Mouse (Mus musculus) neural tube, embryonic 14.5 days (tissue): ENCODE results near the gene Pnpla2. TPM values are rescaled to one million over a fixed set of nuclear protein-coding genes. Genes with fewer than 3 reads are reported as not detected.

Experiments
- ATAC-seq: fragments of 200-750 bp; cut with Nextera tagmentation; 2 replicates; pipeline ENCODE4 v1.8.0; 2017; ENCODE audit warnings: low read depth, mild to moderate bottlenecking, moderate TSS enrichment, moderate library complexity
- H3K27ac ChIP-seq: fragments of 300-500 bp; sonication (generic); 2 replicates; pipeline ENCODE4 v1.5.1; 2014; ENCODE audit warnings: low read depth, mild to moderate bottlenecking, control low read depth, low read length, moderate library complexity, mixed read lengths
- H3K27me3 ChIP-seq: fragments of 300-500 bp; sonication (generic); 2 replicates; pipeline ENCODE4 v1.6.1; 2014; ENCODE audit warnings: low read length; ENCODE audit not compliant: control insufficient read depth, insufficient read depth
- H3K36me3 ChIP-seq: fragments of 300-500 bp; sonication (generic); 2 replicates; pipeline ENCODE4 v1.6.1; 2014; ENCODE audit warnings: low read length, mixed read lengths; ENCODE audit not compliant: control insufficient read depth, insufficient read depth
- H3K4me1 ChIP-seq: fragments of 300-500 bp; sonication (generic); 2 replicates; pipeline ENCODE4 v1.6.1; 2014; ENCODE audit warnings: low read length; ENCODE audit not compliant: control insufficient read depth, insufficient read depth
- H3K4me2 ChIP-seq: fragments of 300-500 bp; sonication (generic); 2 replicates; pipeline ENCODE4 v1.6.1; 2014; ENCODE audit warnings: mild to moderate bottlenecking, low read depth, low read length, control low read depth
- H3K4me3 ChIP-seq: fragments of 300-500 bp; sonication (generic); 2 replicates; pipeline ENCODE4 v1.5.1; 2014; ENCODE audit warnings: low read depth, low read length, control low read depth, mixed read lengths
- H3K9ac ChIP-seq: fragments of 300-500 bp; sonication (generic); replicated peaks from 2 replicates; pipeline ENCODE4 v1.6.1; 2014; ENCODE audit warnings: low read depth, mild to moderate bottlenecking, control low read depth, low read length, mixed read lengths
- H3K9me3 ChIP-seq: fragments of 300-500 bp; sonication (generic); 2 replicates; pipeline ENCODE4 v1.6.1; 2016; ENCODE audit warnings: low read length; ENCODE audit not compliant: control insufficient read depth
- WGBS: fragments of 180-500 bp; shearing (Covaris S2); extraction: QIAGEN DNeasy Blood & Tissue Kit; methylation state at CpG from one replicate; pipeline ENCODE4 v1.1.7; 2014; 5-methylcytosine and 5-hydroxymethylcytosine counted together
- polyA plus RNA-seq: library from polyadenylated mRNA; unstranded; fragments of >200 nt; fragmentation: Nextera tagmentation; extraction: Ambion mirVana; gene quantifications from 2 replicates; pipeline ENCODE4 v1.2.1, GENCODE M21; 2014

Pnpla2 gene
- polyA plus RNA-seq, 1 experiment from 2014 or later, result 14.0 TPM

GRCm38 (mm10) chr7:141435129-141435855, 19.7 kb upstream of the Pnpla2 start:
- WGBS, result 4% methylated on average over 17 of the region's 17 CpGs

DNA sequence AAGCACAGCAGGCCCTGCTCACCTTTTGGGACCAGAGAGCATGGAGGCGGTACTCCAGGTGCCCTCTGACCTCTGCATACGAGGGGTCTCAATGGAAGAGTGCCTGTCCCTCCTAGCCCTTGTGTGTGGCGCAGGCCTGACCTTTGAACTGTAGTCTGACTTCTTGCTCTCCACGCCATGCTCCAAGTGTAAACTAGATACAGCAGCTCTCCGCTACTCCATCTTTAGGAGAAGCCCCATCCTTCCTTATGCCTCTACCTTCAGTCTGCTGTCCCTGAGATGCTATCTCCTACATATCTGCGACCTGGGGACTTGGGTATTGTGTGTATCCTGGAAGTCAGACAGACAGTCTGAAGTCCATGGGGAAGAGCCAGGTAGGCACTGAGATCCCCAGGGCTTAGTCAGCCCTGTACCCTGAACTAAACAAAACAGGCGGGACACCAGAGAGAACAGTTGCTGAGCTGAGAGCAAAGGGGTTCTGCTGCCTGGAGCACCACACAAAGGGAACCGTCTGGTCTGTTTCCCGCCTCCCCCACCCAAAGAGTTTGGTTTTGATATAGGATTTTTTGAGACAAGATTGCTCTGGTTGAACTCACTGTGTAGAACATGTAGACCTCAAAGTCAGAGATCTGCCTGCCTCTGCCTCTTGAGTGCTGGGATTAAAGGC, 19.0 kb upstream of the Pnpla2 start:
- Histone ChIP-seq H3K9me3 (no peaks in the 10 kb centered on the region), H3K4me3 (peak overlapping the region; percentile 49; the same call in 1 of the 2 replicates), H3K27ac (no peak overlapping the region), H3K9ac (0 out of 2 replicates have a peak overlapping the region, but pooled peaks have one; percentile 72), H3K27me3 (no peaks in the 10 kb centered on the region), H3K36me3 (peaks cover 16% of the 10 kb centered on the region), H3K4me2 (peak overlapping the region; percentile 90; the same call in 1 of the 2 replicates), H3K4me1 (peaks cover 31% of the 10 kb centered on the region)
- WGBS, result 75% methylated on average over 9 of the region's 9 CpGs
- no peak for ATAC-seq

More at GRCm38 (mm10) chr7:141435129-141435855, 19.7 kb upstream of the Pnpla2 start:
- Histone ChIP-seq H3K4me2 (peak overlapping the region; percentile 85), H3K9ac (peak overlapping the region; percentile 72), H3K36me3 (peaks cover 22% of the 10 kb centered on the region), H3K4me3 (peak overlapping the region; percentile 49), H3K9me3 (no peaks in the 10 kb centered on the region), H3K27ac (peak overlapping the region; percentile 78), H3K4me1 (peaks cover 31% of the 10 kb centered on the region), H3K27me3 (no peaks in the 10 kb centered on the region)
- ATAC-seq, result peak; percentile 2; the same call in 1 of the 2 replicates

DNA sequence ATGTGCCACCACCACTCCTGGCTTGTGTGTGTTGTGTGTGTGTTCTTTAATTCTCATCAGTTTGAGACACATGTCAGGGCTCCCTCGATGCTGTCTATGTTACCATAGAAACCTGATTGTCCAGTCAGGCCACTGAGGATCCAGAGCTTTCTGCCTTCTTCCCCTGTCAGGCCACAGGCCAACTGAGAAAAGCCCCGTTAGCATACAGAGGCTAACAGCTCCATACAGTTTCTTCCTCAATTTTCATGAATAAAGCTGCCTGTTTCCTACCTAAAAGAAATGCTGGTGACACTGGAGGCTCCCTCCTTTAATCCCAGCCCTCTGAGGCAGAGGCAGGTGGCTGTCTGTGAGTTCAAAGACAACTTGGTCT, 18.5 kb upstream of the Pnpla2 start:
- H3K9me3 ChIP-seq, result no peaks in the 10 kb centered on the region
- peaks cover 31% of the 10 kb centered on the region for H3K4me1 ChIP-seq
- H3K36me3 ChIP-seq, result peaks cover 10% of the 10 kb centered on the region
- H3K4me2 ChIP-seq, result peak overlapping the region; percentile 90
- WGBS, result 40% methylated on average over 2 of the region's 2 CpGs
- no peak overlapping the region for H3K27ac ChIP-seq
- H3K9ac ChIP-seq, result peak overlapping the region; percentile 68
- no peak for ATAC-seq
- H3K4me3 ChIP-seq, result peak overlapping the region; percentile 52
- no peaks in the 10 kb centered on the region for H3K27me3 ChIP-seq

DNA sequence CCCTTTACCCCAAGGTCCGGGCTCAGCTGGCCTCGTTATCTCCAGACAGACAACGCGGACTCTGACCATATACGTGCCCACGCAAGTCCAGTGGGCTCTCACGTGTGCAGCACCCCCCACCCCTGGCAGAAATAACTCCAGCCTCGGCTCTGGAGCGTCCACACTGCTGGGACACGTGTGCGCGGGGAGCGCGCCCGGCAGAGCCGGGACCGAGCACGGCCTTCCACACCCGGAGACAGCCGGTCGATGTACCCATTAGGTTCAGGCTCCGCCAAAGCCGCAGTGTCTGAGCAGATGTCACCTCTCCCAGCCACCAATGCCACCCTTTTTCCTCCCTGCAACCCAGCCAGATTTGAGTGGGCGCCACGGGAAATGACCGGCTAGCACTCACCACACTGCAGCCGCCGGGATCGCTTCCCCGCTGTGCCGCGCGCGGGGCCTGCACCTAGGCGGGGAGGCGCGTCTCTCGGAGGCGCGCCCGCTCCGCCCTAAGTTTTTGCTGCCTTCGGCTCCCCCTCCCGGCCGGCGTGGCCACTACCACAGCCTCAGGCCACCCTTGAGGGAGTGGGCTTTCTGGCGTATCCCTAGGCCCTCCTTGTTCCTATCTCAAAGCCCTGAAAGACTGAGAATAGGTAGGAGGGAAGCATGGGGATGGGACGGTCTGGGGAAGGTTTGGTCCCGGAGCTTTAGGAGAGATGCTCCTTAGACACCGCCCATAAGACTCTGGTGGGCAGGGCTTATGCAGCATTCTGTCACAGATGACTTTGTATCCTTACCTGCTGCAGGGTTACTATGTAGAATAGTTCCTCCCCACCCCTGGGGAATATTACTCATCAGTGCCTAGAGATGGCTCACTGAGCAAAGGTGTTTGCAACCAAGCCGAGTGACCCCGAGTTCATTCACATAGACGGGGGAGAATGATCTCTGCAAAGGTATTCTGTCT, 17.5 kb upstream of the Pnpla2 start, which contains the start of gene Slc25a22:
Slc25a22 (minus strand) TSS at position 715 of the 943 bp plus-strand sequence.
- H3K4me1 ChIP-seq, result peaks cover 31% of the 10 kb centered on the region
- H3K27ac ChIP-seq, result peak within 1 kb of the TSS; percentile 52
- peak; percentile 84 for ATAC-seq
- 0 out of 2 replicates have a peak, but pooled peaks cover 2% of the 10 kb centered on the region for H3K36me3 ChIP-seq
- peak within 1 kb of the TSS; percentile 90 for H3K4me2 ChIP-seq
- WGBS, result 6% methylated on average over 53 of the region's 53 CpGs
- peak within 1 kb of the TSS; percentile 68 for H3K9ac ChIP-seq
- no peaks in the 10 kb centered on the region for H3K27me3 ChIP-seq
- peak within 1 kb of the TSS; percentile 52 for H3K4me3 ChIP-seq
- no peaks in the 10 kb centered on the region for H3K9me3 ChIP-seq

- Histone ChIP-seq H3K4me1 (peaks cover 37% of the 10 kb centered on the region), H3K27ac (no peak overlapping the region), H3K9ac (no peak overlapping the region), H3K36me3 (no peaks in the 10 kb centered on the region), H3K9me3 (no peaks in the 10 kb centered on the region), H3K4me2 (no peak overlapping the region), H3K4me3 (no peak overlapping the region), H3K27me3 (no peaks in the 10 kb centered on the region)
- WGBS, result 95% methylated on average over 12 of the region's 12 CpGs
- ATAC-seq, result no peak
Observed at GRCm38 (mm10) chr7:141438201-141438968, 16.6 kb upstream of the Pnpla2 start.

- no peaks in the 10 kb centered on the region for H3K36me3 ChIP-seq
- ATAC-seq, result no peak
- H3K9me3 ChIP-seq, result no peaks in the 10 kb centered on the region
- no peak overlapping the region for H3K27ac ChIP-seq
- no peak overlapping the region for H3K4me3 ChIP-seq
- no peak overlapping the region for H3K9ac ChIP-seq
- peaks cover 31% of the 10 kb centered on the region; the same call in 1 of the 2 replicates for H3K4me1 ChIP-seq
- no peaks in the 10 kb centered on the region for H3K27me3 ChIP-seq
- WGBS, result 97% methylated on average over 10 of the region's 10 CpGs
- H3K4me2 ChIP-seq, result no peak overlapping the region
Observed at GRCm38 (mm10) chr7:141439140-141439679, 15.8 kb upstream of the Pnpla2 start.

DNA sequence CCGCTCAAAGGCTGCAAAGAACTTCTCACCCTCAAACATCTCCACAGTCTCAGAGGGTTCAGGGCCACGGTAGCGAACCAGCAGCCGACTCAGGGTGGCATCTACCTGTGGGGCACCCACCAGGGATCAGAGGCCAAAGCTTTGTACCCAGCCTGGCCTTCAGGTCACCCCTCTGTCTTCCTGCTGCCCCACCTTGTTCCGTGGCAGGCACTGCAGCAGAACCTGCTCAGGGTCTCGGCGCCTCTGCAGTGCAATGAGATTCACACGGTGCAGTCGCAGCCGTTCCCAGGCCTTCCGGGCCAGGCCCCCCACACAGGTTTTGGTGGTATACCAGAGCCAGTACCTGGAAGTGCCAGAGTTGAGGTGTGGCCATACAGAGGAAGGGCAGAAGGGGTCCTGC, 15.2 kb upstream of the Pnpla2 start:
- peaks cover 27% of the 10 kb centered on the region; the same call in 1 of the 2 replicates for H3K4me1 ChIP-seq
- no peak overlapping the region for H3K4me3 ChIP-seq
- H3K27me3 ChIP-seq, result no peaks in the 10 kb centered on the region
- no peak overlapping the region for H3K27ac ChIP-seq
- no peak overlapping the region for H3K9ac ChIP-seq
- H3K4me2 ChIP-seq, result no peak overlapping the region
- 93% methylated on average over 11 of the region's 11 CpGs for WGBS
- no peak for ATAC-seq
- no peaks in the 10 kb centered on the region for H3K9me3 ChIP-seq
- H3K36me3 ChIP-seq, result no peaks in the 10 kb centered on the region

DNA sequence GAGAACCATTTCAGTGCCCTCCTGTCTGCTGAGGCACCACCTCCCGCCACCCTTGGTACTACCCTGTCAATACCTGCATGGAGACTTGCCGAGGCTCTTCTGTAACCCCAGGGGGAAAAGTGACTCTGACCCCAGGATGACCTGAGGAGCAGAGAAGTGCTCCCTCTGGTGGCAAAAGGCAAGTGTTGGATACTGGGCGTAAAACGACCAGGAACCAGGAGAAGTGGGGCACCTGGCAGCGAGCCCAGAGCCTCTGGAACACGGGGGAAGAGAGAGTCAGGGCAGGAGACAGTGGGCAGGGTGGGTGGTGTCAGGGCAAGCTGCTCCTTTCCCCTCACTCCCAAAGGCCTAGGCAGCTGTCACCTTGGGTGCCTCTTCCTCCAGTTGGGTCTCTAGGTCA, 14.4 kb upstream of the Pnpla2 start:
- H3K9me3 ChIP-seq, result no peaks in the 10 kb centered on the region
- no peaks in the 10 kb centered on the region for H3K27me3 ChIP-seq
- H3K4me1 ChIP-seq, result peaks cover 22% of the 10 kb centered on the region; the same call in 1 of the 2 replicates
- H3K36me3 ChIP-seq, result no peaks in the 10 kb centered on the region
- no peak for ATAC-seq
- H3K4me3 ChIP-seq, result no peak overlapping the region
- 23% methylated on average over 6 of the region's 6 CpGs for WGBS
- no peak overlapping the region for H3K27ac ChIP-seq
- no peak overlapping the region for H3K9ac ChIP-seq
- H3K4me2 ChIP-seq, result no peak overlapping the region
